Mouse (Mus musculus) G1E-ER4 (cell line): Measurements from ENCODE around the gene 7530416G11Rik. TPM values are rescaled to one million over a fixed set of nuclear protein-coding genes. Genes with fewer than 3 reads are reported as not detected.

Experiments
- GATA1 ChIP-seq: IDR thresholded peaks from one replicate; pipeline ENCODE4 v1.8.0; 2012; ENCODE audit warnings: low read length, inconsistent platforms
- polyA plus RNA-seq: library from polyadenylated mRNA; stranded (reverse); fragments of >175 nt; gene quantifications from 2 replicates; pipeline ENCODE4 v1.2.3, GENCODE M21; 2012

Gene 7530416G11Rik
- not detected in 2 replicates for polyA plus RNA-seq

- TF ChIP-seq GATA1, result no peak
Measured at GRCm38 (mm10) chr15:85503127-85503526, at the start of gene 7530416G11Rik. Gene 7530416G11Rik, minus strand, starts transcription at chr15:85503227.

DNA sequence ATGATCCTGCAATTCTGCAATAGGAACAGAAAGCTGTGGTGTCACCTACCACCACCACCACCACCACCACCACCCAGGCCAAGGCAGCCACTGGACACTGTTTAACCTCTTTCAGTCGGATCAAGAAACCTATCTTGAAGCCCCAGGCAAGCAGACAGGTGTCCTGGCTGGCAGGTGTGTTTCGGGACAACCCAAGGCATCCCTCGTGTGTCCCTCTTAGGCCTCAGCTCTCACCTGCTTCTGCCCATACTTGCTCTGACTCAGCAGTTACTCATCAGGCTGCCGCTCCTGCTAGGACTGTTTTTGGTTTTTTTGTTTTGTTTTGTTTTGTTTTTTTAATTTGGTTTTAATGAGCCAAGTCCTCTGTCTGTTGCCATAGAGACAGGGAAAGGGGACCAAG, 43.5 kb upstream of the 7530416G11Rik start:
- TF ChIP-seq GATA1, result no peak

GRCm38 (mm10) chr15:85545369-85545768, 42.3 kb upstream of the 7530416G11Rik start:
- no peak for TF ChIP-seq GATA1

DNA sequence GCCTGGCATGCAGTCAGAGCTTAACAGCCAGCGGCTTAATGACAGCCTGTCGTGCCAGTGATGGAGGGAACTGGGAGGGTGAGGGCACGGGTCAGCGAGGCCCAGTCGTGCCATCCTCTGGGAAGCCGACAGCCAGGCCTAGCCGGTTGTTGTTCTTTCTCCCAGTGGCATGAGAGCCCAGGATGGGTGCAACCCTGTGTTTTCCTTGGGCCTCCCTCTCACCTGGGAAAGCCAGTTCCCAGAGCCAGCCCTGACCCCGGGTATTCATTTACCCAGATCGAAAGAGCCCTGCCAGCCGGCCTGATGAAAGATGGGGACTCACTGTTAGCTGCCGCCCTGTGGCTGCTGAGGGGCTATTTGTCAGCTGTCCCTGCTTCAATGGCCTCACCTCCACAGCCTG, 35.1 kb upstream of the 7530416G11Rik start:
- no peak for TF ChIP-seq GATA1

GRCm38 (mm10) chr15:85537151-85537550, 34.1 kb upstream of the 7530416G11Rik start:
- TF ChIP-seq GATA1, result no peak

GRCm38 (mm10) chr15:85534646-85535045, 31.6 kb upstream of the 7530416G11Rik start:
- TF ChIP-seq GATA1, result no peak

- no peak for TF ChIP-seq GATA1
Measured at GRCm38 (mm10) chr15:85534215-85534614, 31.2 kb upstream of the 7530416G11Rik start.

- TF ChIP-seq GATA1, result no peak
Measured at GRCm38 (mm10) chr15:85532063-85532462, 29.0 kb upstream of the 7530416G11Rik start.

GRCm38 (mm10) chr15:85529911-85530310, 26.9 kb upstream of the 7530416G11Rik start:
- TF ChIP-seq GATA1, result no peak

- no peak for TF ChIP-seq GATA1
Measured at GRCm38 (mm10) chr15:85524404-85524950, 21.4 kb upstream of the 7530416G11Rik start.

DNA sequence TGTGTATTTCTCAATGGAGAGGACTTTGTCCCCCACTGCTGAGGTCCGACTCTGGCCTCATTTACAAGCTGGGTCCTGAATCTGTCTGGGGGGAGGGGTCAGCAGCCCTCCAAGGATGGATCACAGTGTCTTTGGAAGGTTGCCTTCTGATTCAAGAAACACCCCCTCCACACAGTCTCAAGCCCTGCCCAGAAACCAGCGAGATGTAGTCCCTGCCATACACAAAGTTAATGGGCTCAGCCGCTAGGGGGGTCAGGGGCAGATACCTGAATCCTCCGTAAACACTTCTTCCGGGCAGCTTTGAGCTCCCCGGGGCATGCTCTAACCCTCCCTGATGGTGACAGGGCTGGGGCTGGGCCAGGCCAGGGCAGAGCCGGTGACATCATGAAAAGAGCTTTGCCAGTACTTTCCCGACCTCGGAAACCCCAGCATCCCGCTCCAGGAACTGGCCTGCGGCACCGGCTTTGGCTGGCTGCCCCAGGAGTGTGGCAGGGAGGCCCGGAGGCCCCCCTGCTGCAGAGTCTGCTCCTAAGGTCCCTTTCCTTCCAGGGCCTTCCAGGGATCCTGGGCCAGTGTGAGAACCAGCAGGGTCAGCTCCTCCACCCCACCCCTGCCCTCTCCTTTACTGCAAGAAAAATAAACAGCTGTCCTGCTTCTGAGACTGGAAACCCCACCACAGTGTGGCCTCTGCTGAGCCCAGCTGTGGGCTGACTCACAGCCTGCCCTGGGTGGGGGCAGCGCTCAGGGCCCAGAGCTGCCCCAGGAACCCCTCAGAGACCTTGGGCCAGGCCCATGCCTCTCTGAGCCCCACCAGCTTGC, 20.4 kb upstream of the 7530416G11Rik start:
- TF ChIP-seq GATA1, result no peak

DNA sequence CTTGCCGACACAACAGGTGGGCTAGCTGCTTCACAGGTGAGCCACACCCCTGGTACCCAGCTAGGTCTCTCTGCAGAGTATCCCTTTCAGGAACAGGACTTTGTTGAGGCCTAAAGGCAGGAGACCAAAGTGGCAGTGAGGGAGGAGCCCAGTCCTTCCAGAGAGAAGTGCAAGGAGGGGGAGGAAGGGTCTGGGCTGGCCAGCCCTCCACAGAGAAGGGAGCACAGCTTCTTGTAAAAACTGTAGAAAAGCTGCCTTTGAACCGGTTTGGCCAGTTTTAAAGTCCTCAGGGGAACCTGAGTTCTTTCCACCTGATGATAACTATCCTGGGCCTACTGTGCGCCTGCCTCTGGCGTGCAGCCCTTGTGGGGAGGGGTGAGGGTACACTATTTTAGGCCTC, 16.4 kb upstream of the 7530416G11Rik start:
- no peak for TF ChIP-seq GATA1

- no peak for TF ChIP-seq GATA1
Measured at GRCm38 (mm10) chr15:85507370-85508014, 4.5 kb upstream of the 7530416G11Rik start.

DNA sequence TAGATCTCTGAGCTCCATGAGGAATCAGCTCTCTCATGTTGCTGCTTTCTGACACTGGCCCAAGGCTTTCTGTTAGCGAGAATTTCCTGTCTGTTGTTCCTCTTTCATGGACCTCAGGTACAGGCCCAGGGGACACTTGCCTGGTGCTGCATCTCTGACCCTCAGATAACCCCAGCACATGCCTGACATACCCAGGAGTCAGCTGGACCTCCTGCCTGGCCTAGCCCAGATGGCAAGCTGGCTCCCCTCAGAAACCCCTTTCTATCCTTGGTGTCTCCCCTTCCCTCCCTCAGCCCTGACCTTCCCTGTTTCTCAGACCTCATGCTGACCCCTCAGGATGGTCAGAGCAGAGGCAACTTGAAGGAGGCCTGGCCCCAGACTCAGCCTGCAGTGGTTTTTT, 3.7 kb upstream of the 7530416G11Rik start:
- no peak for TF ChIP-seq GATA1

GRCm38 (mm10) chr15:85505118-85505925, 2.3 kb upstream of the 7530416G11Rik start:
- no peak for TF ChIP-seq GATA1

DNA sequence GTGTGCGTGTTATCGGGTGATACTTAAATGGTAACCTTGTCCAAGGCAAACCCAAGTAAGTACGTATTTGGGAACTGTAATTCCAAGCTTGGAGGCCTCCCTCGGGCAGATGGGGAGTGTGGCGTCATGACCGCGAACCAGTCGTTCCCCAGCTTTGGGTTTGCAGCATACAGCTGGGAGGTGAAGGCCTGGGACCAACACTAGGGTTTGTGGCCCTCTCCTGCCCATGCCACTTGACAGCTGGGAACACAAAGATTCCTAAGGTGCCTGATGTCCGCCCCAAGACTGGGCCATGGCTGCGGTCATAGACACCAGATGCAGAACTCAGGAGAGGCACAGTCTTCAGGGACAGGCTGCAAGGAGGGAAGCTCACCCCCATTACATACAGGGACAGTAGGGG, 2.8 kb downstream of the 7530416G11Rik start:
- no peak for TF ChIP-seq GATA1
